Mouse (Mus musculus) lung, embryonic 14.5 days (tissue): Measurements from ENCODE around the gene Gm20662. TPM values are rescaled to one million over a fixed set of nuclear protein-coding genes. Genes with fewer than 3 reads are reported as not detected.

Source experiments
- ATAC-seq: fragments of 200-750 bp; cut with Nextera tagmentation; 2 replicates; pipeline ENCODE4 v1.8.0; 2017; ENCODE audit warnings: mild to moderate bottlenecking, moderate TSS enrichment, moderate library complexity; ENCODE audit not compliant: insufficient read depth
- DNase-seq: peaks from one replicate; pipeline ENCODE4 v3.0.0-alpha.2; 2015
- H3K27ac ChIP-seq: fragments of 300-500 bp; sonication (generic); 2 replicates; pipeline ENCODE4 v1.5.1; 2014; ENCODE audit warnings: low read depth, mild to moderate bottlenecking, moderate library complexity
- H3K27me3 ChIP-seq: fragments of 300-500 bp; sonication (generic); 2 replicates; pipeline ENCODE4 v1.6.1; 2014; ENCODE audit warnings: low read length, control low read depth; ENCODE audit not compliant: insufficient read depth
- H3K36me3 ChIP-seq: fragments of 300-500 bp; sonication (generic); 2 replicates; pipeline ENCODE4 v1.6.1; 2014; ENCODE audit warnings: control low read depth; ENCODE audit not compliant: insufficient read depth
- H3K4me1 ChIP-seq: fragments of 300-500 bp; sonication (generic); 2 replicates; pipeline ENCODE4 v1.6.1; 2014; ENCODE audit warnings: antibody characterized with exemption, control low read depth; ENCODE audit not compliant: insufficient read depth
- H3K4me2 ChIP-seq: fragments of 300-500 bp; sonication (generic); 2 replicates; pipeline ENCODE4 v1.6.1; 2014; ENCODE audit warnings: mild to moderate bottlenecking
- H3K4me3 ChIP-seq: fragments of 300-500 bp; sonication (generic); 2 replicates; pipeline ENCODE4 v1.5.1; 2014; ENCODE audit warnings: low read depth, low read length
- H3K9ac ChIP-seq: fragments of 300-500 bp; sonication (generic); 2 replicates; pipeline ENCODE4 v1.6.1; 2014
- H3K9me3 ChIP-seq: fragments of 300-500 bp; sonication (generic); 2 replicates; pipeline ENCODE4 v1.6.1; 2016; ENCODE audit warnings: low read depth, low read length, control low read depth
- CTCF ChIP-seq: IDR thresholded peaks from 2 replicates; pipeline ENCODE4 v1.5.1; 2016; ENCODE audit warnings: antibody characterized with exemption, low read depth
- WGBS: fragments of 180-500 bp; shearing (Covaris S2); extraction: QIAGEN DNeasy Blood & Tissue Kit; methylation state at CpG from one replicate; pipeline ENCODE4 v1.1.7; 2014; 5-methylcytosine and 5-hydroxymethylcytosine counted together
- polyA plus RNA-seq: library from polyadenylated mRNA; unstranded; fragments of >200 nt; fragmentation: Nextera tagmentation; extraction: Ambion mirVana; gene quantifications from 2 replicates; pipeline ENCODE4 v1.2.1, GENCODE M21; 2014

Gm20662 gene
- polyA plus RNA-seq, 1 experiment from 2014 or later = 0.37 TPM

DNA sequence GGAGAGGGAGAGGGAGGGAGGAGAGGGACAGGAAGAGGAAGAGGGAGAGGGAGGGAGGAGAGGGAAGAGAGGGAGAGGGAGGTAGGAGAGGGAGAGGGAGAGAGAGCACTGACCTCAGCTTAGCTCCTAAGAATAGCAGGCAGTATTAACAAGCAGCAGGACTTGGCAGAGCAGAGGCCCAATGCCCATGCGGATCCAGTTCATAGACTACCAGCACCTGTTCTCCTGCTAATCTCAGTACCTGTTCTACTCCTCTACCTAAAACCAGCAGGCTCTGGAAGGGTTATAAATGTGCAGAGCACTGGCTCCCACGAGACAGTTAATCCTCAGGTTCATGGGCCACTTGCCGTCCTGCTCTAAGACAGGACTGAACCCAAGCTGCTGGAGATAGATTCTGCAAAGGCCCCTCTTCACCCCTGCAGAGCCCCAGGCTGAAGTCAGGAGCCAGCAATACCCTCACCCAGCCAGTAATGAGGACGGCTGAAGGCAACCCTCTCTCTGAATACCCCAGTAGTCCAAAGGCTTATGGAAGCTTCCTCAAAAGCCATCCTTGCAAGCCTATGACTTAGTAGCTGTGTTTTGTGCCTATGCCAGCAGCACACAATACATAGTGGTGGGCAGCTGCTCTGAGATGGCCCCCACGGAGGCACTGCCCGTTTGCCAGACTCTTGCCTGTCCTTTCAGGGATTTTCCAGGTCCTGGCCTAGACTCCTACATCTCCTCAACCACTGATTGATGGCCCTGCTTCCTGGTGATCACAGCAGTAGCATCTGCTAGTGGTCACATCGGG lies 77.2 kb downstream of the Gm20662 start:
- Histone ChIP-seq H3K27ac (no peak overlapping the region), H3K4me2 (no peak overlapping the region), H3K27me3 (no peaks in the 10 kb centered on the region), H3K9me3 (no peaks in the 10 kb centered on the region), H3K4me3 (no peak overlapping the region), H3K9ac (peak overlapping the region; percentile 23; the same call in 1 of the 2 replicates), H3K4me1 (no peaks in the 10 kb centered on the region), H3K36me3 (peaks cover 24% of the 10 kb centered on the region)
- no peak for TF ChIP-seq CTCF
- ATAC-seq = no peak
- no peak for DNase-seq
- WGBS = 56% methylated on average over 7 of the region's 7 CpGs

DNA sequence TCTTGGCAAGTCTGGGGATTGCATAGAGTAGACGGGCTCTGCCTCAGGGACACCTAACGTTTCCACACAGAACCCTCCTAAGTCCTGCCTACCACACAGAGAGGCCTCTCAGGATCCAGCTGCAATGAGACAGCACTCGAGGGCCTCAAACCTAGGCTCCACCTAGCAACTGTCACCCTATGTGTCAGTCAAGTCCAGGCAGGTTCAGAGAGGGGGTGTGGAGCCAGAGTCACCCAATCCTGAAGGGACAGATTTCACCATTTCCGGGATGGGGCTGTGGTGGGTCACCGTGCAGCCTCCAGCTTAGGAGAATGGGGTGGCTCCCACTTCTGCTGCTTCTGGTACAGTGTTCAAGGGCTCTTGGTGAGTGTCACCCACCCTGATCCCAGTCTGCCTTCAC lies 84.0 kb downstream of the Gm20662 start, which contains the start of gene Mst1:
Gene Mst1 (plus strand): TSS at position 269 of the 400 bp plus-strand sequence.
- Histone ChIP-seq H3K36me3 (peaks cover 16% of the 10 kb centered on the region; the same call in 1 of the 2 replicates), H3K27me3 (peaks cover 26% of the 10 kb centered on the region), H3K9ac (peak within 1 kb of the TSS; percentile 95), H3K4me3 (peak within 1 kb of the TSS; percentile 85), H3K4me2 (peak within 1 kb of the TSS; percentile 73), H3K27ac (peak within 1 kb of the TSS; percentile 42; the same call in 1 of the 2 replicates), H3K4me1 (no peaks in the 10 kb centered on the region), H3K9me3 (no peaks in the 10 kb centered on the region)
- 74% methylated on average over 5 of the region's 5 CpGs for WGBS
- ATAC-seq (peak; percentile 28; the same call in 1 of the 2 replicates), DNase-seq (no peak)
- TF ChIP-seq CTCF = no peak

DNA sequence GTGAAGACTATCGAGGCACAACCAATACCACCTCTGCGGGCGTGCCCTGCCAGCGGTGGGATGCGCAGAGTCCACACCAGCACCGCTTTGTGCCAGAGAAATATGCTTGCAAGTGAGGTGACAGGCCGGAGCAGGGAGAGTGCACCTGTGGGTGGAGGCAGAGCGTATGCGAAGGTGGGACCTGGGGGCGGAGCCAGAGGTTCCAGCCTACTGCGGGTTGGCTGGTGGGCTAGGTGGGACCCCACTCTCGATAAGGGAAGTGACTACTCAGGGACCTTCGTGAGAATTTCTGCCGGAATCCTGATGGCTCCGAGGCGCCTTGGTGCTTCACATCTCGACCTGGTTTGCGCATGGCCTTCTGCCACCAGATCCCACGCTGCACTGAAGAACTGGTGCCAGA lies 86.4 kb downstream of the Gm20662 start:
- Histone ChIP-seq H3K27ac (no peak overlapping the region), H3K27me3 (peaks cover 26% of the 10 kb centered on the region), H3K4me1 (no peaks in the 10 kb centered on the region), H3K9ac (peak overlapping the region; percentile 23; the same call in 1 of the 2 replicates), H3K9me3 (no peaks in the 10 kb centered on the region), H3K4me2 (peak overlapping the region; percentile 45), H3K36me3 (peaks cover 37% of the 10 kb centered on the region), H3K4me3 (peak overlapping the region; percentile 14)
- TF ChIP-seq CTCF = no peak
- DNase-seq (no peak), ATAC-seq (no peak)
- WGBS = 6% methylated on average over 19 of the region's 19 CpGs

DNA sequence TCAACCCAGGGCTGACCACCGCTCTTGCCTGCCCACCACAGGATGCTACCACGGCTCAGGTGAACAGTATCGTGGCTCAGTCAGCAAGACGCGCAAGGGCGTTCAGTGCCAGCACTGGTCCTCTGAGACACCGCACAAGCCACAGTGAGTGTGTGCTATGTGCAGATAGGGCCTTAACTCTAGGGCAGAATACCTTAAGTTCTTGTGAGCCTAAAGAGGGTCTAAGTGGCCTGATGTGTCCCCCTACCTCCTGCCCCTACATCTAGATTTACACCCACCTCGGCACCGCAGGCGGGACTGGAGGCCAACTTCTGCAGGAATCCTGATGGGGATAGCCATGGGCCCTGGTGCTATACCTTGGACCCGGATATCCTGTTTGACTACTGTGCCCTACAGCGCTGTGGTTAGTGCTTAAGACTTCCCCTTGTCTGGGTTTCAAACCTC lies 86.9 kb downstream of the Gm20662 start, which contains the start of gene Rnf123:
Gene Rnf123 (minus strand): TSS at position 359 of the 444 bp plus-strand sequence.
- no peak for TF ChIP-seq CTCF
- Histone ChIP-seq H3K27ac (no peak within 1 kb of the TSS), H3K36me3 (peaks cover 42% of the 10 kb centered on the region), H3K9ac (peak within 1 kb of the TSS; percentile 23; the same call in 1 of the 2 replicates), H3K4me1 (no peaks in the 10 kb centered on the region), H3K9me3 (no peaks in the 10 kb centered on the region), H3K4me2 (peak within 1 kb of the TSS; percentile 45), H3K27me3 (peaks cover 26% of the 10 kb centered on the region), H3K4me3 (peak within 1 kb of the TSS; percentile 14)
- WGBS = 25% methylated on average over 12 of the region's 12 CpGs
- DNase-seq = no peak
- no peak for ATAC-seq

DNA sequence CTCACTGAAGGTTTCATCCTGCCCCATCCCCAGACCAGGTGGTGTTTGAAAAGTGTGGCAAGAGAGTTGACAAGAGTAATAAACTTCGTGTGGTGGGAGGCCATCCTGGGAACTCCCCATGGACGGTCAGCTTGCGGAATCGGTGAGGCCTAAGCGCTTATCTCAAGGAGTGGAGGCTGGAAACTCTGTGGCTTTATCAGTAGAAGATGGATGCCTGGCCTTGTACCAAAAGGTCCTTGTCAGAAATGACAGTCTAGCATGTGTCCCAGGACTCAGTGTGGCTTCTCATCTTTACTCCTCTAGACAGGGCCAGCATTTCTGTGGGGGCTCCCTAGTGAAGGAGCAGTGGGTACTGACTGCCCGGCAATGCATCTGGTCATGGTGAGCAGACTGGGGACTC lies 87.4 kb downstream of the Gm20662 start:
- no peaks in the 10 kb centered on the region for H3K4me1 ChIP-seq
- H3K4me2 ChIP-seq = no peak overlapping the region
- no peaks in the 10 kb centered on the region for H3K9me3 ChIP-seq
- H3K4me3 ChIP-seq = no peak overlapping the region
- no peak for DNase-seq
- peaks cover 47% of the 10 kb centered on the region for H3K36me3 ChIP-seq
- H3K9ac ChIP-seq = no peak overlapping the region
- TF ChIP-seq CTCF = no peak
- ATAC-seq = no peak
- 59% methylated on average over 6 of the region's 6 CpGs for WGBS
- H3K27ac ChIP-seq = no peak overlapping the region
- H3K27me3 ChIP-seq = peaks cover 26% of the 10 kb centered on the region

DNA sequence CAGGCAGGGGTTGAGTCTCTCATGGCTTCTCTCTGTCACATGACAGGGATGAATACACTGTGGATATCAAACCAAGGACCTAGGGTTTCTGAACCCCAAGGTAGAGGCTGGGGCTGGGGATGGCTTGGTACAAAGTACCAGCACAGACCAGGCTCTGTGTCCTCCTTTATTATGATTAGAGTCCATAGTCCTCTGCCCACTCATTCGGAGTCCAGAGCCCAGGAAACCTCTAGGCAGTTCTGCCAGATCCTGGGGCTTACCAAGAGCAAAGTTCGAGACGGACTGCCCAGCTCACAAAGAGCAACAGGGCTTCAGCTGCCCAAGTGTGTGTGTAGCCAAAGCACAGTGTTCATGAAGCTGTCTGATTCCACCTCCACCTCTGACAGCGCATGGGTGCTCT lies 89.1 kb downstream of the Gm20662 start:
- Histone ChIP-seq H3K27me3 (peaks cover 26% of the 10 kb centered on the region), H3K4me3 (no peak overlapping the region), H3K27ac (no peak overlapping the region), H3K4me2 (no peak overlapping the region), H3K9ac (no peak overlapping the region), H3K36me3 (peaks cover 64% of the 10 kb centered on the region), H3K4me1 (no peaks in the 10 kb centered on the region), H3K9me3 (no peaks in the 10 kb centered on the region)
- TF ChIP-seq CTCF = no peak
- ATAC-seq = no peak
- DNase-seq = no peak
- WGBS = 93% methylated on average over 4 of the region's 4 CpGs

DNA sequence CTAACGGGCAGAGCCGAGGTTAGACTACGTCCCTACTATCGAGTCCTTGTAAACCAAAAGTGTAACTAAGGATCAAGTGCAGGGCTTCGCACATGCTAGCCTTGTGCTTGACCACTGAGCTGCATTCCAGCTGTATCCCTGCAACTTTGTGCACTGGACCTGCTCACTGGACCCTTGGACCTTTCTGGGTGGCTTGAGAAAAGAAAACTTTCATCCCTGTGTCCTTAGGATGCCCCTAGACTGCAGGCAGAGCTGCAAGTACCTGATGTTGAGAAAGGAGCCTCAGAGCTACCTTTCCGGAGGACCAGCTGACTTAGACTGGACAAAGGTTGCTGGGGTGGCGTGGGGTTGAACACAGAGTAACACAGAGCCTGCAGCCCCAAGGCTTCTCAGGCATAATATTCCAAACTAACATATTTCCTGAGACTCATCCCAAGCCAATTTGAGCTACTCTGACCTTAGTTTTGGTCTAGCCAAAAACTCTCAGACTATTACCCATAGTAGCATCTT lies 94.5 kb downstream of the Gm20662 start:
- ATAC-seq = no peak
- TF ChIP-seq CTCF = no peak
- 91% methylated on average over 7 of the region's 7 CpGs for WGBS

More for the DNA sequence above, 94.5 kb downstream of the Gm20662 start:
- Histone ChIP-seq H3K36me3 (peaks cover 68% of the 10 kb centered on the region), H3K4me1 (peaks cover 5% of the 10 kb centered on the region), H3K9ac (no peak overlapping the region), H3K4me3 (no peak overlapping the region), H3K27me3 (no peaks in the 10 kb centered on the region), H3K27ac (no peak overlapping the region), H3K9me3 (no peaks in the 10 kb centered on the region), H3K4me2 (no peak overlapping the region)
- no peak for DNase-seq
